Comparison of ENCODE assay signal across 11 mouse cellular contexts in genomic region chr16:45349523-45350298, GRCm38 (mm10). TPM values are rescaled to one million over a fixed set of nuclear protein-coding genes. Genes with fewer than 3 reads are reported as not detected.
A peak's percentile ranks its signal among the peaks of the same experiment; 100 is the strongest.
DNase-seq lines count a peak whose midpoint lies in the region; ATAC-seq and TF ChIP-seq lines count a peak whose summit lies in the region.
"Had no signal": no experiment of that assay in that cellular context is flagged by ENCODE, and none has a peak within 500 bp of the region (broad histone marks: within the 10 kb centered on the region; RNA-seq: fewer than 3 reads in every experiment).

No protein-coding gene starts in this region.

- no peak overlapping the region for H3K4me3 ChIP-seq in embryonic facial prominence, embryonic 11.5 days (ENCODE audit: low read depth, low read length)
- no peak overlapping the region for H3K4me3 ChIP-seq in embryonic facial prominence, embryonic 10.5 days
- no peak overlapping the region for H3K4me3 ChIP-seq in CH12.LX (replicated peaks in 1 of 3; ENCODE audit: low read depth in 2 of 3, low read length in 2 of 3, poor library complexity in 1 of 3)
- no peak overlapping the region for H3K4me3 ChIP-seq in heart, embryonic 11.5 days (ENCODE audit: low read depth, low read length)
- H3K4me3 ChIP-seq in forebrain, embryonic 10.5 days, result no peak overlapping the region
- H3K4me3 ChIP-seq: embryonic facial prominence, embryonic 15.5 days had no signal

- H3K4me2 ChIP-seq in embryonic facial prominence, embryonic 11.5 days (ENCODE audit: low read depth, low read length), result no peak overlapping the region
- H3K4me2 ChIP-seq in CH12.LX (ENCODE audit: insufficient read depth, low read depth, poor library complexity, severe bottlenecking), result no peak overlapping the region
- H3K4me2 ChIP-seq in heart, embryonic 11.5 days, result no peak overlapping the region
- H3K4me2 ChIP-seq: embryonic facial prominence, embryonic 15.5 days had no signal

- TF ChIP-seq EP300 in CH12.LX (IDR thresholded peaks at IDR 0.05; ENCODE audit: low read length), result peak; percentile 70; the same call in 1 of the 2 replicates

- TF ChIP-seq CTCF in CH12.LX (conservative IDR thresholded peaks at IDR 0.05 in 1 of 2, IDR thresholded peaks at IDR 0.05 in 1 of 2; ENCODE audit: low read depth in 2 of 2, low read length in 2 of 2), result no peak

- dilution Hi-C loops in CH12.LX (cut with MboI; ENCODE audit: extremely low pct_ligation_motif_present, extremely low pct_unique_long_range_greater_than_20kb, low sequenced_read_pairs), result no loop called here

- TF ChIP-seq RAD21 in CH12.LX (IDR thresholded peaks at IDR 0.05; ENCODE audit: low read depth, low read length), result no peak

- H3K79me2 ChIP-seq in CH12.LX (replicated peaks; ENCODE audit: control insufficient read depth, extremely low read depth, insufficient read depth, poor library complexity, severe bottlenecking), result no peaks in the 10 kb centered on the region

- no peak for ATAC-seq in embryonic facial prominence, embryonic 11.5 days (replicated peaks; ENCODE audit: insufficient number of reproducible peaks, low FRiP score, low TSS enrichment, low read depth)
- ATAC-seq in heart, embryonic 11.5 days (replicated peaks; ENCODE audit: insufficient number of reproducible peaks, low FRiP score, low TSS enrichment), result no peak

- no peak for TF ChIP-seq POLR2A in CH12.LX (IDR thresholded peaks at IDR 0.05; ENCODE audit: low read depth, low read length)

- DNase-seq in embryonic facial prominence, embryonic 11.5 days (ENCODE audit: low spot score), result peak; percentile 9
- DNase-seq in embryonic facial prominence, embryonic 10.5 days (ENCODE audit: low spot score), result no peak
- DNase-seq in CH12.LX (ENCODE audit: extremely low read depth) (peak; percentile 42), adipocyte (ENCODE audit: low spot score) (no peak)
- peak; percentile 66 for DNase-seq in kidney, postnatal 14 days
- no peak for DNase-seq in cerebellum, adult 8-10 months
- no peak for DNase-seq in forebrain, embryonic 10.5 days (ENCODE audit: extremely low spot score, low spot score)
- DNase-seq: right cerebral cortex, adult 18-20 months had no signal

- no peaks in the 10 kb centered on the region for H3K9me3 ChIP-seq in embryonic facial prominence, embryonic 11.5 days (replicated peaks; ENCODE audit: control insufficient read depth, low read length)
- H3K9me3 ChIP-seq in embryonic facial prominence, embryonic 10.5 days, result no peaks in the 10 kb centered on the region
- peaks cover 14% of the 10 kb centered on the region for H3K9me3 ChIP-seq in CH12.LX (replicated peaks; ENCODE audit: low read length)
- H3K9me3 ChIP-seq in heart, embryonic 11.5 days (replicated peaks; ENCODE audit: control insufficient read depth, low read length), result no peaks in the 10 kb centered on the region
- no peaks in the 10 kb centered on the region for H3K9me3 ChIP-seq in forebrain, embryonic 10.5 days
- H3K9me3 ChIP-seq: embryonic facial prominence, embryonic 15.5 days had no signal

- H3K4me1 ChIP-seq in embryonic facial prominence, embryonic 11.5 days (ENCODE audit: control insufficient read depth, insufficient read depth, low read length), result no peaks in the 10 kb centered on the region
- no peaks in the 10 kb centered on the region for H3K4me1 ChIP-seq in embryonic facial prominence, embryonic 10.5 days
- peaks cover 18 to 51% of the 10 kb centered on the region in 2 experiments; a peak in 3 of 4 replicates for H3K4me1 ChIP-seq in CH12.LX (ENCODE audit: control insufficient read depth in 1 of 2, insufficient read depth in 2 of 2)
- no peaks in the 10 kb centered on the region for H3K4me1 ChIP-seq in heart, embryonic 11.5 days (ENCODE audit: control insufficient read depth, insufficient read depth, low read length)
- H3K4me1 ChIP-seq in forebrain, embryonic 10.5 days, result 0 out of 2 replicates have a peak, but pooled peaks cover 3% of the 10 kb centered on the region
- H3K4me1 ChIP-seq: embryonic facial prominence, embryonic 15.5 days had no signal

- H3K27ac ChIP-seq in embryonic facial prominence, embryonic 11.5 days (replicated peaks; ENCODE audit: low read depth, low read length), result no peak overlapping the region
- H3K27ac ChIP-seq in embryonic facial prominence, embryonic 10.5 days (replicated peaks), result no peak overlapping the region
- peak overlapping the region; percentile 55 for H3K27ac ChIP-seq in CH12.LX (ENCODE audit: insufficient read depth, low read depth)
- H3K27ac ChIP-seq in heart, embryonic 11.5 days (ENCODE audit: low read depth, low read length), result peak overlapping the region; percentile 25; the same call in 1 of the 2 replicates
- H3K27ac ChIP-seq in forebrain, embryonic 10.5 days, result no peak overlapping the region
- H3K27ac ChIP-seq: embryonic facial prominence, embryonic 15.5 days; liver, embryonic 14.5 days had no signal

- H3K9ac ChIP-seq in embryonic facial prominence, embryonic 11.5 days (replicated peaks; ENCODE audit: low read length), result no peak overlapping the region
- H3K9ac ChIP-seq in CH12.LX (ENCODE audit: insufficient read depth, low read depth), result no peak overlapping the region
- no peak overlapping the region for H3K9ac ChIP-seq in heart, embryonic 11.5 days (ENCODE audit: low read depth, low read length)
- H3K9ac ChIP-seq: embryonic facial prominence, embryonic 15.5 days; liver, embryonic 14.5 days had no signal

- H3K36me3 ChIP-seq in embryonic facial prominence, embryonic 11.5 days (replicated peaks; ENCODE audit: control insufficient read depth, insufficient read depth, low read depth, low read length), result no peaks in the 10 kb centered on the region
- H3K36me3 ChIP-seq in embryonic facial prominence, embryonic 10.5 days (replicated peaks), result no peaks in the 10 kb centered on the region
- H3K36me3 ChIP-seq in CH12.LX (replicated peaks in 1 of 2; ENCODE audit: control insufficient read depth in 1 of 2, insufficient read depth in 1 of 2, low read length in 1 of 2), result no peaks in the 10 kb centered on the region
- no peaks in the 10 kb centered on the region for H3K36me3 ChIP-seq in heart, embryonic 11.5 days (ENCODE audit: control insufficient read depth, insufficient read depth, low read length)
- H3K36me3 ChIP-seq in forebrain, embryonic 10.5 days (replicated peaks), result no peaks in the 10 kb centered on the region
- H3K36me3 ChIP-seq: embryonic facial prominence, embryonic 15.5 days had no signal

- in situ Hi-C loops in CH12.LX (cut with MboI; ENCODE audit: low pct_ligation_motif_present, low pct_unique_long_range_greater_than_20kb, low sequenced_read_pairs), result no loop called here

- WGBS in embryonic facial prominence, embryonic 11.5 days, result 81% methylated on average over 3 of the region's 3 CpGs
- WGBS in embryonic facial prominence, embryonic 10.5 days, result 78% methylated on average over 3 of the region's 3 CpGs
- WGBS in heart, embryonic 11.5 days (ENCODE audit: insufficient replicate concordance), result 52% methylated on average over 3 of the region's 3 CpGs
- WGBS in forebrain, embryonic 10.5 days, result 81% methylated on average over 3 of the region's 3 CpGs

- no peaks in the 10 kb centered on the region for H3K27me3 ChIP-seq in embryonic facial prominence, embryonic 11.5 days (ENCODE audit: control insufficient read depth, insufficient read depth, low read length)
- H3K27me3 ChIP-seq in embryonic facial prominence, embryonic 10.5 days (replicated peaks; ENCODE audit: low read depth, poor library complexity, severe bottlenecking), result no peaks in the 10 kb centered on the region
- no peaks in the 10 kb centered on the region for H3K27me3 ChIP-seq in CH12.LX (replicated peaks)
- no peaks in the 10 kb centered on the region for H3K27me3 ChIP-seq in heart, embryonic 11.5 days (ENCODE audit: control insufficient read depth, insufficient read depth, low read length)
- no peaks in the 10 kb centered on the region for H3K27me3 ChIP-seq in forebrain, embryonic 10.5 days (ENCODE audit: poor library complexity, severe bottlenecking)
- H3K27me3 ChIP-seq: embryonic facial prominence, embryonic 15.5 days had no signal

TF ChIP-seq in CH12.LX, 34 proteins besides CTCF, POLR2A, EP300 and RAD21:
- TF ChIP-seq ZKSCAN1 (IDR thresholded peaks at IDR 0.05; ENCODE audit: borderline replicate concordance, low read depth, low read length), result no peak
- no peak for TF ChIP-seq ELF1 (IDR thresholded peaks at IDR 0.05; ENCODE audit: low read depth, low read length)
- 0 out of 2 replicates have a peak, but pooled peaks have one; percentile 30 for TF ChIP-seq MEF2A (IDR thresholded peaks at IDR 0.05; ENCODE audit: borderline replicate concordance, low read depth, low read length)
- no peak for TF ChIP-seq PAX5 (IDR thresholded peaks at IDR 0.05; ENCODE audit: low read length)
- peak; percentile 56 for TF ChIP-seq TCF12 (IDR thresholded peaks at IDR 0.05; ENCODE audit: low read depth, low read length)

RNA-seq across cellular contexts. Expression of gene Cd200, which starts 59.1 kb away (rescaled TPM):
- 22.3 and 24.0 TPM in 2 replicates for polyA plus RNA-seq in embryonic facial prominence, embryonic 11.5 days (2014; fragmentation: Nextera tagmentation; extraction: Ambion mirVana)
- polyA plus RNA-seq in embryonic facial prominence, embryonic 10.5 days (2016; fragmentation: Nextera tagmentation; extraction: Ambion mirVana), result 6.6 and 8.1 TPM in 2 replicates
- total RNA-seq in CH12.LX (2012; rRNA removed), result 63.0 and 77.5 TPM in 2 replicates
- 13.7 and 15.1 TPM in 2 replicates for total RNA-seq in CH12.LX (2014; rRNA removed)
- 15.3 and 17.0 TPM in 2 replicates for polyA plus RNA-seq in CH12.LX (2012; ENCODE audit: insufficient read length, low read depth)
- polyA plus RNA-seq in heart, embryonic 11.5 days (2014; fragmentation: Nextera tagmentation; extraction: Ambion mirVana), result 9.9 and 11.4 TPM in 2 replicates
- 7.1 and 10.2 TPM in 2 replicates for polyA plus RNA-seq in forebrain, embryonic 10.5 days (2016; fragmentation: Nextera tagmentation; extraction: Ambion mirVana)

Comparison
In these comparisons a context has a peak if more than half of its experiments do, and no peak if none do; other contexts are left out.
1. DNase-seq: peak in embryonic facial prominence, embryonic 11.5 days (single experiment), CH12.LX (single experiment) and kidney, postnatal 14 days (single experiment); none in embryonic facial prominence, embryonic 10.5 days (single experiment), cerebellum, adult 8-10 months (single experiment), forebrain, embryonic 10.5 days (single experiment) and adipocyte (single experiment).
2. H3K27ac ChIP-seq: peak in CH12.LX (single experiment) and heart, embryonic 11.5 days (single experiment); none in embryonic facial prominence, embryonic 11.5 days (single experiment), embryonic facial prominence, embryonic 10.5 days (single experiment) and forebrain, embryonic 10.5 days (single experiment).